Mouse (Mus musculus) liver, embryonic 12.5 days (tissue): ENCODE measurements around the gene Gng8. TPM values are rescaled to one million over a fixed set of nuclear protein-coding genes. Genes with fewer than 3 reads are reported as not detected.

ENCODE experiments used
- ATAC-seq: fragments of 200-750 bp; cut with Nextera tagmentation; 2 replicates; pipeline ENCODE4 v1.8.0; 2017; ENCODE audit warnings: moderate number of reproducible peaks, mild to moderate bottlenecking, moderate library complexity
- H3K27ac ChIP-seq: fragments of 300-500 bp; sonication (generic); 2 replicates; pipeline ENCODE4 v1.5.1; 2016; ENCODE audit warnings: mild to moderate bottlenecking
- H3K27me3 ChIP-seq: fragments of 300-500 bp; sonication (generic); replicated peaks from 2 replicates; pipeline ENCODE4 v1.6.1; 2016; ENCODE audit warnings: mild to moderate bottlenecking, moderate library complexity
- H3K36me3 ChIP-seq: fragments of 300-500 bp; sonication (generic); 2 replicates; pipeline ENCODE4 v1.6.1; 2016; ENCODE audit warnings: mild to moderate bottlenecking, moderate library complexity
- H3K4me1 ChIP-seq: fragments of 300-500 bp; sonication (generic); 2 replicates; pipeline ENCODE4 v1.6.1; 2016
- H3K4me2 ChIP-seq: fragments of 300-500 bp; sonication (generic); 2 replicates; pipeline ENCODE4 v1.6.1; 2016; ENCODE audit warnings: mild to moderate bottlenecking, moderate library complexity
- H3K4me3 ChIP-seq: fragments of 300-500 bp; sonication (generic); 2 replicates; pipeline ENCODE4 v1.5.1; 2016; ENCODE audit warnings: mild to moderate bottlenecking, moderate library complexity
- H3K9ac ChIP-seq: fragments of 300-500 bp; sonication (generic); 2 replicates; pipeline ENCODE4 v1.6.1; 2016; ENCODE audit warnings: mild to moderate bottlenecking, moderate library complexity
- H3K9me3 ChIP-seq: fragments of 300-500 bp; sonication (generic); replicated peaks from 2 replicates; pipeline ENCODE4 v1.6.1; 2016; ENCODE audit warnings: mild to moderate bottlenecking, moderate library complexity
- WGBS: fragments of 180-500 bp; shearing (Covaris S2); methylation state at CpG from one replicate; pipeline ENCODE4 v1.1.7; 2016; ENCODE audit not compliant: insufficient replicate concordance; 5-methylcytosine and 5-hydroxymethylcytosine counted together
- polyA plus RNA-seq: library from polyadenylated mRNA; unstranded; fragments of >200 nt; fragmentation: Nextera tagmentation; extraction: Ambion mirVana; gene quantifications from 2 replicates; pipeline ENCODE4 v1.2.1, GENCODE M21; 2016

Gene Gng8
- polyA plus RNA-seq, 1 experiment from 2014 or later: 0.80 TPM

DNA sequence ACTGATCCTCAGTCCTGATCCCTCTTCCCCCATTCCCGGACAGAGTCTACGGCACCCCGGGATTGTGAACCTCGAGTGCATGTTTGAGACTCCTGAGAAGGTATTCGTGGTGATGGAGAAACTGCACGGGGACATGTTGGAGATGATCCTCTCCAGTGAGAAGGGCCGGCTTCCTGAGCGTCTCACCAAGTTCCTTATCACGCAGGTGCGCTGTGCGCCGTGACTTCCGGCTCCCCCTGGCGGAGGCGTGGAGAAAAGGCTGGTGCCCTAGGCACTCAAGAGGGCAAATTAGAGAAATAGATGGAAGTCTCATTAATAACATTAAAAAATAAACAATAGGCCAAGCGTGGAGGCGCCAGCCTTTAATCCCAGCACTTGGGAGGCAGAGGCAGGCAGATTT lies 33.2 kb upstream of the Gng8 start:
- H3K4me3 ChIP-seq: no peak overlapping the region
- peaks cover 57% of the 10 kb centered on the region for H3K36me3 ChIP-seq
- 0 out of 2 replicates have a peak, but pooled peaks have one; percentile 36 for ATAC-seq
- H3K4me1 ChIP-seq: 0 out of 2 replicates have a peak, but pooled peaks cover 2% of the 10 kb centered on the region
- no peak overlapping the region for H3K27ac ChIP-seq
- H3K27me3 ChIP-seq: no peaks in the 10 kb centered on the region
- no peaks in the 10 kb centered on the region for H3K9me3 ChIP-seq
- no peak overlapping the region for H3K9ac ChIP-seq
- no peak overlapping the region for H3K4me2 ChIP-seq
- 39% methylated on average over 17 of the region's 17 CpGs for WGBS

DNA sequence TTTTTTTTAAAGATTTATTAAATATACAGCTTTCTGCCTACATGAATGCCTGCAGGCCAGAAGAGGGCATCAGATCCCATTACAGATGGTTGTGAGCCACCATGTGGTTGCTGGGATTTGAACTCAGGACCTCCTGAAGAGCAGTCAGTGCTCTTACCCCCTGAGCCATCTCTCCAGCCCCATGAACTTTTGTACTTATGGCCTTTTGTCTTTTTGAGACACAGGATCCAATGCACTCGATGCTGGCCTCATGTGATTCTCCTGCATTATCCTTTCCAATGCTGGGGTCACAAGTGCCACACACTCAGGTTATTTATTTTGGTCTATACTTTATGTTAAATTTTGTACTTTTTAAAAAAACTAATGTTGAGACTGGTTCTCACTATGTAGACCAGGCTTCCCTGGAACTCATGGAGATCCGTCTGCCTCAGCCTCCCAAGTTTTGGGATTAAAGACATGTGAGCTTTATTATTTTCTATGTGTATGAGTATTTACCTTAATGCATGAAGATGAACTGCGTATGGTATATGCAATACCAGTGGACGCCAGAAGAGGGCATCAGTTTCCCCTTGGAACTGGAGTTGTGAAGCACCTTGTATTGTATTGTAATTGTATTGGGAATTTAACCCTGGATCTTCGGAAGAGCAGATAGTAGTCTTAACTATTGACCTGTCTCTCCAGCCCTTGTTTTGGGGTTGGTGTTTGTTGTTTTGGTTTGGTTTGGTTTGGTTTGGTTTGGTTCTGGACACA lies 31.5 kb upstream of the Gng8 start:
- Histone ChIP-seq H3K9me3 (no peaks in the 10 kb centered on the region), H3K36me3 (peaks cover 57% of the 10 kb centered on the region), H3K27me3 (no peaks in the 10 kb centered on the region), H3K27ac (no peak overlapping the region), H3K9ac (no peak overlapping the region), H3K4me3 (no peak overlapping the region), H3K4me2 (no peak overlapping the region), H3K4me1 (0 out of 2 replicates have a peak, but pooled peaks cover 2% of the 10 kb centered on the region)
- ATAC-seq: no peak
- 29% methylated on average over 5 of the region's 5 CpGs for WGBS

- H3K27ac ChIP-seq: 0 out of 2 replicates have a peak overlapping the region, but pooled peaks have one; percentile 1
- no peaks in the 10 kb centered on the region for H3K27me3 ChIP-seq
- ATAC-seq: peak; percentile 36; the same call in 1 of the 2 replicates
- H3K36me3 ChIP-seq: peaks cover 34% of the 10 kb centered on the region
- H3K4me2 ChIP-seq: no peak overlapping the region
- peaks cover 5% of the 10 kb centered on the region for H3K4me1 ChIP-seq
- no peak overlapping the region for H3K9ac ChIP-seq
- WGBS: 67% methylated on average over 3 of the region's 3 CpGs
- H3K9me3 ChIP-seq: no peaks in the 10 kb centered on the region
- H3K4me3 ChIP-seq: no peak overlapping the region
Observed at GRCm38 (mm10) chr7:16867488-16867887, 24.1 kb upstream of the Gng8 start.

DNA sequence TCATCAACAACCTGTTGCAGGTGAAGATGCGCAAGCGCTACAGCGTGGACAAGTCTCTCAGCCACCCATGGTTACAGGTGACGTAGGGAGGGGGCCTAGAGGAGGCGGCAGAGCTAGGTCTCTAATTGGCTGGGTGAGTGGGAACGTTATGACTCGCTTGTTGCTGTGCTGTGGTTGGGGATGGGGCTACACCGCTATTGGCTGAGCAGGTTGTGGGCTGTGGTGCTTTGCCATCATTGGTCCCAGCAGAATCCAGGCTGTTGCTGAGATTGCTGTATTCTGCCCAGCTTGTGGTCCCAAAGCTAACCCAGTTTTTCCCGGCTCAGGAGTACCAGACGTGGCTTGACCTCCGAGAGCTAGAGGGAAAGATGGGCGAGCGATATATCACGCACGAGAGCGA lies 22.1 kb upstream of the Gng8 start:
- WGBS: 69% methylated on average over 16 of the region's 16 CpGs
- Histone ChIP-seq H3K4me2 (no peak overlapping the region), H3K27ac (no peak overlapping the region), H3K9ac (no peak overlapping the region), H3K36me3 (peaks cover 24% of the 10 kb centered on the region), H3K27me3 (no peaks in the 10 kb centered on the region), H3K4me3 (no peak overlapping the region), H3K4me1 (peaks cover 12% of the 10 kb centered on the region), H3K9me3 (no peaks in the 10 kb centered on the region)
- peak; percentile 49; the same call in 1 of the 2 replicates for ATAC-seq

GRCm38 (mm10) chr7:16871600-16871999 lies 20.0 kb upstream of the Gng8 start:
- Histone ChIP-seq H3K4me1 (peaks cover 24% of the 10 kb centered on the region), H3K9ac (no peak overlapping the region), H3K4me3 (no peak overlapping the region), H3K9me3 (no peaks in the 10 kb centered on the region), H3K36me3 (0 out of 2 replicates have a peak, but pooled peaks cover 9% of the 10 kb centered on the region), H3K27me3 (peaks cover 13% of the 10 kb centered on the region), H3K4me2 (no peak overlapping the region), H3K27ac (no peak overlapping the region)
- ATAC-seq: no peak
- 77% methylated on average over 10 of the region's 10 CpGs for WGBS

GRCm38 (mm10) chr7:16872478-16872877 lies 19.1 kb upstream of the Gng8 start:
- Histone ChIP-seq H3K9ac (no peak overlapping the region), H3K27me3 (peaks cover 18% of the 10 kb centered on the region), H3K9me3 (no peaks in the 10 kb centered on the region), H3K27ac (no peak overlapping the region), H3K4me1 (peaks cover 28% of the 10 kb centered on the region), H3K4me3 (no peak overlapping the region), H3K4me2 (no peak overlapping the region), H3K36me3 (0 out of 2 replicates have a peak, but pooled peaks cover 9% of the 10 kb centered on the region)
- ATAC-seq: no peak
- 78% methylated on average over 9 of the region's 9 CpGs for WGBS

- H3K4me2 ChIP-seq: no peak overlapping the region
- 79% methylated on average over 4 of the region's 4 CpGs for WGBS
- H3K4me1 ChIP-seq: peaks cover 28% of the 10 kb centered on the region
- ATAC-seq: no peak
- no peaks in the 10 kb centered on the region for H3K9me3 ChIP-seq
- H3K27ac ChIP-seq: no peak overlapping the region
- no peak overlapping the region for H3K9ac ChIP-seq
- peaks cover 18% of the 10 kb centered on the region for H3K27me3 ChIP-seq
- H3K36me3 ChIP-seq: 0 out of 2 replicates have a peak, but pooled peaks cover 9% of the 10 kb centered on the region
- no peak overlapping the region for H3K4me3 ChIP-seq
Observed at GRCm38 (mm10) chr7:16873392-16873791, 18.2 kb upstream of the Gng8 start.

GRCm38 (mm10) chr7:16874190-16874589 lies 17.4 kb upstream of the Gng8 start:
- H3K4me1 ChIP-seq: peaks cover 28% of the 10 kb centered on the region
- 0 out of 2 replicates have a peak, but pooled peaks cover 9% of the 10 kb centered on the region for H3K36me3 ChIP-seq
- no peak overlapping the region for H3K9ac ChIP-seq
- no peak for ATAC-seq
- H3K9me3 ChIP-seq: no peaks in the 10 kb centered on the region
- H3K4me3 ChIP-seq: peak overlapping the region; percentile 65
- WGBS: 3% methylated on average over 17 of the region's 17 CpGs
- H3K27me3 ChIP-seq: peaks cover 21% of the 10 kb centered on the region
- peak overlapping the region; percentile 58 for H3K27ac ChIP-seq
- peak overlapping the region; percentile 98 for H3K4me2 ChIP-seq

- Histone ChIP-seq H3K36me3 (0 out of 2 replicates have a peak, but pooled peaks cover 3% of the 10 kb centered on the region), H3K4me3 (peak overlapping the region; percentile 65), H3K4me1 (peaks cover 31% of the 10 kb centered on the region), H3K9me3 (no peaks in the 10 kb centered on the region), H3K27me3 (peaks cover 22% of the 10 kb centered on the region), H3K27ac (peak overlapping the region; percentile 58), H3K4me2 (peak overlapping the region; percentile 98), H3K9ac (peak overlapping the region; percentile 65)
- peak; percentile 95 for ATAC-seq
- WGBS: 2% methylated on average over 33 of the region's 33 CpGs
Observed at GRCm38 (mm10) chr7:16874756-16875309, 16.8 kb upstream of the Gng8 start.

DNA sequence AGATGAGACGGTGACA lies 16.5 kb upstream of the Gng8 start, which contains the start of gene Dact3:
Dact3 (plus strand) TSS at position 8 of the 16 bp plus-strand sequence.
- H3K4me2 ChIP-seq: peak within 1 kb of the TSS; percentile 98
- WGBS: 8% methylated on average over 1 of the region's 1 CpGs
- peak within 1 kb of the TSS; percentile 65 for H3K9ac ChIP-seq
- H3K4me1 ChIP-seq: peaks cover 34% of the 10 kb centered on the region
- H3K36me3 ChIP-seq: no peaks in the 10 kb centered on the region
- peak within 1 kb of the TSS; percentile 58 for H3K27ac ChIP-seq
- peaks cover 22% of the 10 kb centered on the region for H3K27me3 ChIP-seq
- ATAC-seq: no peak
- H3K4me3 ChIP-seq: peak within 1 kb of the TSS; percentile 65
- H3K9me3 ChIP-seq: no peaks in the 10 kb centered on the region

GRCm38 (mm10) chr7:16875326-16875725 lies 16.3 kb upstream of the Gng8 start:
- no peaks in the 10 kb centered on the region for H3K9me3 ChIP-seq
- H3K9ac ChIP-seq: peak overlapping the region; percentile 65
- H3K4me3 ChIP-seq: peak overlapping the region; percentile 65
- H3K4me1 ChIP-seq: peaks cover 36% of the 10 kb centered on the region
- peak overlapping the region; percentile 98 for H3K4me2 ChIP-seq
- H3K27me3 ChIP-seq: peaks cover 22% of the 10 kb centered on the region
- ATAC-seq: peak; percentile 24
- 2% methylated on average over 34 of the region's 42 CpGs for WGBS
- H3K36me3 ChIP-seq: no peaks in the 10 kb centered on the region
- H3K27ac ChIP-seq: peak overlapping the region; percentile 45

DNA sequence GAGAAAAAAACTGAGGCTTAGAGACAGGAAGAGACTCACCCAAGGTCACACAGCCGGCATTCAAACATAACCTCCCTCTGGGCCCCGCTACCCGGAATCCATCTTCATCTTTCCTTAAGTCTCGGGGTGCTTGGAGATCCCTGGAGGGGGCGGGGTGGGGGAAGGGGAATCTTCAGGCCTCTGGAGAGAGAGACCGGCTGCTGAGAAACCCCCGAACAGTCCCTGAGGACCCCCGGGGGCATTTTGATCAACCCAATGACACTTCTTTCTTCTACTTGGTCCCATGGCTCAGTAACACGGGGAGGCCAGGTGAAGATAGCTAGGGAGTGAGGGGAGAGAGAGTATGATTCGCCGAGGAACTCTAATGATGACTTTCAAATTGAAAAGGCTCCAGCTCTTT lies 15.6 kb upstream of the Gng8 start:
- Histone ChIP-seq H3K9me3 (no peaks in the 10 kb centered on the region), H3K27ac (no peak overlapping the region), H3K4me2 (peak overlapping the region; percentile 98), H3K9ac (peak overlapping the region; percentile 65), H3K4me3 (peak overlapping the region; percentile 65), H3K36me3 (no peaks in the 10 kb centered on the region), H3K4me1 (peaks cover 42% of the 10 kb centered on the region), H3K27me3 (peaks cover 27% of the 10 kb centered on the region)
- no peak for ATAC-seq
- 28% methylated on average over 11 of the region's 11 CpGs for WGBS
